Mouse (Mus musculus) intestine, embryonic 15.5 days (tissue): ENCODE measurements around the gene Lag3. TPM values are rescaled to one million over a fixed set of nuclear protein-coding genes. Genes with fewer than 3 reads are reported as not detected.

Experiments used
- polyA plus RNA-seq: library from polyadenylated mRNA; unstranded; fragments of >200 nt; fragmentation: Nextera tagmentation; extraction: Ambion mirVana; gene quantifications from 2 replicates; pipeline ENCODE4 v1.2.1, GENCODE M21; 2015

Gene Lag3
- polyA plus RNA-seq, 1 experiment from 2014 or later: 2.2 TPM

Other genes starting within 250 kb of the Lag3 start
- gene Lpcat3, start 248.7 kb downstream of the Lag3 start, polyA plus RNA-seq: 134 and 145 TPM in 2 replicates
- gene Emg1, start 199.5 kb downstream of the Lag3 start, polyA plus RNA-seq: 225 and 231 TPM in 2 replicates
- gene Phb2, start 199.4 kb downstream of the Lag3 start, polyA plus RNA-seq: 497 and 503 TPM in 2 replicates
- gene Ptpn6, start 173.0 kb downstream of the Lag3 start, polyA plus RNA-seq: 16.7 and 17.7 TPM in 2 replicates
- gene Grcc10, start 170.3 kb downstream of the Lag3 start, polyA plus RNA-seq: 337 and 341 TPM in 2 replicates
- gene Gm45234, start 155.7 kb downstream of the Lag3 start, polyA plus RNA-seq: not detected in 2 replicates
- gene Atn1, start 155.2 kb downstream of the Lag3 start, polyA plus RNA-seq: 10.5 and 11.9 TPM in 2 replicates
- gene Eno2, start 142.0 kb downstream of the Lag3 start, polyA plus RNA-seq: 6.0 and 6.8 TPM in 2 replicates
- gene Lrrc23, start 132.0 kb downstream of the Lag3 start, polyA plus RNA-seq: 0.11 and 0.13 TPM in 2 replicates
- gene Spsb2, start 103.0 kb downstream of the Lag3 start, polyA plus RNA-seq: 16.1 and 16.3 TPM in 2 replicates
- 1,094 and 1,127 TPM in 2 replicates for gene Tpi1, start 97.4 kb downstream of the Lag3 start, polyA plus RNA-seq
- 116 and 118 TPM in 2 replicates for gene Usp5, start 82.2 kb downstream of the Lag3 start, polyA plus RNA-seq
- gene Cdca3, start 82.2 kb downstream of the Lag3 start, polyA plus RNA-seq: 166 and 177 TPM in 2 replicates
- gene Gnb3, start 71.4 kb downstream of the Lag3 start, polyA plus RNA-seq: 1.2 and 1.3 TPM in 2 replicates
- gene P3h3, start 54.0 kb downstream of the Lag3 start, polyA plus RNA-seq: 17.9 and 20.1 TPM in 2 replicates
- gene Gpr162, start 47.7 kb downstream of the Lag3 start, polyA plus RNA-seq: 0.99 and 1.1 TPM in 2 replicates
- gene Cd4, start 23.5 kb downstream of the Lag3 start, polyA plus RNA-seq: 0.40 and 0.48 TPM in 2 replicates
- gene Ptms, start 8.4 kb upstream of the Lag3 start, polyA plus RNA-seq: 241 and 282 TPM in 2 replicates
- 336 and 340 TPM in 2 replicates for gene Mlf2, start 19.7 kb upstream of the Lag3 start, polyA plus RNA-seq
- gene Cops7a, start 53.8 kb upstream of the Lag3 start, polyA plus RNA-seq: 159 and 170 TPM in 2 replicates
- 1.8 and 2.1 TPM in 2 replicates for gene Pianp, start 85.0 kb upstream of the Lag3 start, polyA plus RNA-seq
- gene Zfp384, start 97.4 kb upstream of the Lag3 start, polyA plus RNA-seq: 13.4 and 14.3 TPM in 2 replicates
- 96.2 and 103 TPM in 2 replicates for gene Ing4, start 128.1 kb upstream of the Lag3 start, polyA plus RNA-seq
- gene Acrbp, start 138.0 kb upstream of the Lag3 start, polyA plus RNA-seq: 8.5 and 9.3 TPM in 2 replicates
- gene Lpar5, start 156.2 kb upstream of the Lag3 start, polyA plus RNA-seq: 5.8 and 6.1 TPM in 2 replicates
- gene Chd4, start 184.3 kb upstream of the Lag3 start, polyA plus RNA-seq: 62.3 and 62.6 TPM in 2 replicates
- 68.1 and 70.3 TPM in 2 replicates for gene Nop2, start 220.2 kb upstream of the Lag3 start, polyA plus RNA-seq
- gene Iffo1, start 233.5 kb upstream of the Lag3 start, polyA plus RNA-seq: 6.9 and 7.2 TPM in 2 replicates